Mouse (Mus musculus): ENCODE measurements around the gene Kcnd1. TPM values are rescaled to one million over a fixed set of nuclear protein-coding genes. Genes with fewer than 3 reads are reported as not detected.

Gene Kcnd1
- total RNA-seq (2023): 1 to 10 TPM; 2.0 to 5.9 TPM

GRCm38 (mm10) chrX:7821865-7822779, at the start of gene Kcnd1:
Kcnd1 (plus strand) TSS chrX:7822289.

GRCm38 (mm10) chrX:7789542-7790136, 32.5 kb upstream of the Kcnd1 start, which contains the start of gene Gripap1:
Gripap1 (plus strand) TSS chrX:7789765.

GRCm38 (mm10) chrX:7841163-7842162, 19.4 kb downstream of the Kcnd1 start, which contains the start of gene Otud5:
Otud5 (plus strand) TSS chrX:7841364.

GRCm38 (mm10) chrX:7878007-7878419, 55.9 kb downstream of the Kcnd1 start, which contains the start of gene Pim2:
Pim2 (plus strand) TSS chrX:7878262.

GRCm38 (mm10) chrX:7883841-7884567, 61.9 kb downstream of the Kcnd1 start, which contains the start of gene Slc35a2:
Slc35a2 (plus strand) TSS chrX:7884028.

Other genes starting within 250 kb of the Kcnd1 start
- gene Foxp3, start 248.6 kb upstream of the Kcnd1 start, total RNA-seq (2023): not detected
- 1 to 10 TPM; 1.6 to 2.0 TPM for gene Ppp1r3f, start 248.0 kb upstream of the Kcnd1 start, total RNA-seq (2023)
- gene Ccdc22, start 216.8 kb upstream of the Kcnd1 start, total RNA-seq (2023): 10 to 100 TPM; 23.4 to 28.8 TPM
- under 1 TPM; 0.47 to 0.49 TPM for gene Cacna1f, start 215.2 kb upstream of the Kcnd1 start, total RNA-seq (2023)
- 1 to 10 TPM in 1 of 2 experiments, not detected in 1; 1.0 TPM for gene Syp, start 183.8 kb upstream of the Kcnd1 start, total RNA-seq (2023)
- 10 to 100 TPM; 22.3 to 26.5 TPM for gene Prickle3, start 165.0 kb upstream of the Kcnd1 start, total RNA-seq (2023)
- 10 to 100 TPM; 78.2 to 91.8 TPM for gene Plp2, start 150.9 kb upstream of the Kcnd1 start, total RNA-seq (2023)
- not detected for gene Magix, start 141.0 kb upstream of the Kcnd1 start, total RNA-seq (2023)
- gene Gpkow, start 125.2 kb upstream of the Kcnd1 start, total RNA-seq (2023): 10 to 100 TPM; 38.6 to 45.8 TPM
- gene Wdr45, start 108.0 kb upstream of the Kcnd1 start, total RNA-seq (2023): 10 to 100 TPM; 42.0 to 42.8 TPM
- not detected for gene Gm45208, start 100.0 kb upstream of the Kcnd1 start, total RNA-seq (2023)
- 10 to 100 TPM in 1 of 2 experiments, 1 to 10 TPM in 1; 8.2 to 10.6 TPM for gene Praf2, start 93.8 kb upstream of the Kcnd1 start, total RNA-seq (2023)
- not detected for gene Ccdc120, start 71.4 kb upstream of the Kcnd1 start, total RNA-seq (2023)
- 100 to 1,000 TPM; 109 to 115 TPM for gene Tfe3, start 59.7 kb upstream of the Kcnd1 start, total RNA-seq (2023)
- gene Gripap1, start 32.5 kb upstream of the Kcnd1 start, total RNA-seq (2023): 100 to 1,000 TPM; 114 to 122 TPM
- gene Otud5, start 19.1 kb downstream of the Kcnd1 start, total RNA-seq (2023): 100 to 1,000 TPM; 147 to 152 TPM
- gene Pim2, start 56.0 kb downstream of the Kcnd1 start, total RNA-seq (2023): 1 to 10 TPM; 7.1 to 7.2 TPM
- 10 to 100 TPM; 30.2 to 34.2 TPM for gene Slc35a2, start 61.7 kb downstream of the Kcnd1 start, total RNA-seq (2023)
- gene Pqbp1, start 77.0 kb downstream of the Kcnd1 start, total RNA-seq (2023): 10 to 100 TPM; 40.6 to 46.7 TPM
- gene Timm17b, start 77.1 kb downstream of the Kcnd1 start, total RNA-seq (2023): 10 to 100 TPM; 28.4 to 31.2 TPM
- not detected for gene Gm10491, start 85.5 kb downstream of the Kcnd1 start, total RNA-seq (2023)
- not detected for gene Gm10490, start 87.3 kb downstream of the Kcnd1 start, total RNA-seq (2023)
- not detected for gene Pcsk1n, start 97.5 kb downstream of the Kcnd1 start, total RNA-seq (2023)
- not detected for gene Eras, start 106.3 kb downstream of the Kcnd1 start, total RNA-seq (2023)
- gene Hdac6, start 125.6 kb downstream of the Kcnd1 start, total RNA-seq (2023): 10 to 100 TPM in 1 of 2 experiments, 1 to 10 TPM in 1; 8.1 to 11.2 TPM
- not detected for gene Gata1, start 155.8 kb downstream of the Kcnd1 start, total RNA-seq (2023)
- gene Glod5, start 196.2 kb downstream of the Kcnd1 start, total RNA-seq (2023): not detected

Measured in monocyte, adult 59 days (primary cell).